Mouse (Mus musculus) stomach, postnatal 0 days (tissue): ENCODE measurements around the gene Olfr311. TPM values are rescaled to one million over a fixed set of nuclear protein-coding genes. Genes with fewer than 3 reads are reported as not detected.

Source experiments
- ATAC-seq: fragments of 200-750 bp; cut with Nextera tagmentation; 2 replicates; pipeline ENCODE4 v1.8.0; 2017; ENCODE audit not compliant: low FRiP score, low TSS enrichment
- DNase-seq: peaks from one replicate; pipeline ENCODE4 v3.0.0-alpha.2; 2016; ENCODE audit warnings: low spot score
- H3K27ac ChIP-seq: fragments of 300-500 bp; sonication (generic); replicated peaks from 2 replicates; pipeline ENCODE4 v1.5.1; 2014; ENCODE audit warnings: mild to moderate bottlenecking, control low read depth
- H3K27me3 ChIP-seq: fragments of 300-500 bp; sonication (generic); 2 replicates; pipeline ENCODE4 v1.6.1; 2014; ENCODE audit warnings: low read length; ENCODE audit not compliant: control insufficient read depth, insufficient read depth
- H3K36me3 ChIP-seq: fragments of 300-500 bp; sonication (generic); 2 replicates; pipeline ENCODE4 v1.6.1; 2014; ENCODE audit warnings: low read length, mixed read lengths; ENCODE audit not compliant: control insufficient read depth, insufficient read depth
- H3K4me1 ChIP-seq: fragments of 300-500 bp; sonication (generic); replicated peaks from 2 replicates; pipeline ENCODE4 v1.6.1; 2014; ENCODE audit warnings: antibody characterized with exemption; ENCODE audit not compliant: control insufficient read depth, insufficient read depth
- H3K4me2 ChIP-seq: fragments of 300-500 bp; sonication (generic); replicated peaks from 2 replicates; pipeline ENCODE4 v1.6.1; 2014; ENCODE audit warnings: low read depth, mild to moderate bottlenecking, control low read depth, moderate library complexity
- H3K4me3 ChIP-seq: fragments of 300-500 bp; sonication (generic); 2 replicates; pipeline ENCODE4 v1.5.1; 2014; ENCODE audit warnings: low read depth, low read length, control low read depth
- H3K9ac ChIP-seq: fragments of 300-500 bp; sonication (generic); 2 replicates; pipeline ENCODE4 v1.6.1; 2014; ENCODE audit warnings: mild to moderate bottlenecking, low read length, control low read depth, mixed read lengths
- H3K9me3 ChIP-seq: fragments of 300-500 bp; sonication (generic); 2 replicates; pipeline ENCODE4 v1.6.1; 2016; ENCODE audit warnings: low read length; ENCODE audit not compliant: control insufficient read depth
- CTCF ChIP-seq: IDR thresholded peaks from 2 replicates; pipeline ENCODE4 v1.5.1; 2016; ENCODE audit warnings: antibody characterized with exemption, low read depth, mild to moderate bottlenecking, moderate library complexity
- EP300 ChIP-seq: optimal IDR thresholded peaks from 2 replicates; pipeline ENCODE3; 2016; ENCODE audit warnings: antibody characterized with exemption
- WGBS: fragments of 180-500 bp; shearing (Covaris S2); extraction: QIAGEN DNeasy Blood & Tissue Kit; methylation state at CpG from one replicate; pipeline ENCODE4 v1.1.7; 2014; 5-methylcytosine and 5-hydroxymethylcytosine counted together
- polyA plus RNA-seq: library from polyadenylated mRNA; unstranded; fragments of >200 nt; fragmentation: Nextera tagmentation; extraction: Ambion mirVana; gene quantifications from 2 replicates; pipeline ENCODE4 v1.2.1, GENCODE M21; 2015

The Olfr311 gene
- polyA plus RNA-seq, 1 experiment from 2014 or later: not detected

DNA sequence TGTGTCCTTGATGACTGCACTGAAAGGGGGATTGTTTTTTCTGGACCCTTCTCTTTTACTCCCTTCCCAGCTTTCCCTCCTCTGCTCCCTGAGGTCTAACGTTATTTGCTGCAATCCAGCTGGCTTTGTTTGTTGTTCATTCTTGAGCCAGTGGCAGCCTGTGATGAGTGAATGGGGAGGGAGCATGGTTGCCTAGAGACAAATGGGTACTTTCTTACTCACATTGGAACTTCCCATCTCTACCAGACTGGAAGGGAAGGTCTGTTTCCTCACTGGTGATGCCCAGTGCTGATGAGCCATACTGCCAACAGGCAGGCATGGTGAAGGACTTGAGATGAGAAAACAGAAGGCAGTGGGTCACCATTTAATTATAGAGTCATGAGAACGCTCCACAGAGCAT is 10.7 kb downstream of the Olfr311 start:
- Histone ChIP-seq H3K9me3 (no peaks in the 10 kb centered on the region), H3K4me1 (no peaks in the 10 kb centered on the region), H3K4me2 (no peak overlapping the region), H3K27me3 (no peaks in the 10 kb centered on the region), H3K27ac (no peak overlapping the region), H3K9ac (no peak overlapping the region), H3K36me3 (peaks cover 6% of the 10 kb centered on the region; the same call in 1 of the 2 replicates), H3K4me3 (no peak overlapping the region)
- DNase-seq (no peak), ATAC-seq (no peak)
- TF ChIP-seq CTCF (no peak), EP300 (no peak)
- 67% methylated on average over 2 of the region's 2 CpGs for WGBS

DNA sequence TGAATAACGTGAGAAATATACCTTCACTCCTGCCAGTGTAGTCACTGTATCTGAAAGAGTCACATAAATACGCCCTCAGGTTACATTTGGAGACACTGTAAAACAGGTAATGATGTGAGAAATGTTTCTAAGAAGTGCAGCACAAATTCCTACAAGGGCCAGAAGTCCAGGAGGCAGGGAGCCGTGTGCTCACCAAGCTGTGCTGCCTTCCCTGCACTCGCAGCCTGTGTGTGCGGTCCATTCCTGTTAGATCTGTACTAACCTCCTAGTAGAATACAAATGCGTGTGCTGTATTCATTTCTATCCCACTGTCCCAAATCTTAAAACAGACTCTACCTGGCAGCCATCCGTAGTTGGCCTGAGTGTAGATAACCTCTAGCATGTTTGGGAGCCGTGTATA is 21.7 kb downstream of the Olfr311 start:
- DNase-seq: no peak
- WGBS: 97% methylated on average over 8 of the region's 8 CpGs
- Histone ChIP-seq H3K36me3 (peaks cover 23% of the 10 kb centered on the region), H3K4me1 (no peaks in the 10 kb centered on the region), H3K4me3 (no peak overlapping the region), H3K4me2 (no peak overlapping the region), H3K27me3 (no peaks in the 10 kb centered on the region), H3K9ac (no peak overlapping the region), H3K27ac (no peak overlapping the region), H3K9me3 (peaks cover 12% of the 10 kb centered on the region)
- no peak for ATAC-seq
- TF ChIP-seq EP300: no peak
- no peak for TF ChIP-seq CTCF

DNA sequence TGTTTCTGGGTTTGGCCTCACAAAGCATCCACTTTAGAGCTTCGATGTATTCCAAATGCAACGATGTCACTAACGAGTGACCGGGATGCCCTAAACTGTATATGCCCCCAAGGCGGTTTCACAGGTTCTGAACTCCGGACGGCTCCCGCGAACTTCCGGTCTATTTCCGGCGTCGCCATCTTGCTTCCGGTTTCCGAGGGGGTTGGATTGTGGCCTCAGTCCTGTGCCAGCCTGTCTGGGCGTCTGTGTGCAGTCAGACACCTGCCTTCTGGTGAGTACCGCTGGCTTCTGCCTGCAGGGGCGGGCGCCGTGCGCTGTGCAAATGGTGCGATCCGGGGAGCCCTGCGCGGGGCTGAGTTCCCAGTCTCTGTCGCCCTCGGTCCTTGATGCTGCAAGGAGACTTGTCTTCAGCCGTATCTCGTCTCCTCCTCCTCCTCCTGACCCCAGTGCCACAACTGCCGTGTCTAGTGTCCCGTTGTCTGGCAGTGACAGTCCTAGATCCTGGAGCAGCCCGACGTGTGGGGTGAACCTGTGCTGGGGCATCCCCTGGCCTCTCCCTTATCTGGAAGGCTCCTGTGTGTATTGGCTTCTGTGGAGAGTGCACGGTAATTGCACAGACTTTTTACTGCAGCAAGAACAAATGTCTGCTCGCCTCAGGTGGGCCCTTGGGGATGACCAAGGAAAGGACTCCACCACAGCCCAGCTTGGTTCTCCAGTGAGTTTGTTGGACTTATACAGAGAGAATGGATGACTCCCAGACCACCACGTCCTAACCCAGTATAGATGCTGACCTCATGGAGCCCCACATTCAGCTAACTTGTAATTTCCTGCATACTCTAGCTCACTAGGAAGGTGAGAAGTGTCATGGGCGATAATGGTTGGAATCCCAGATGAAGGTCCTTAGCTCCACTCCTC is 28.2 kb downstream of the Olfr311 start, which contains the start of gene 2810021J22Rik:
Gene 2810021J22Rik (plus strand): TSS at position 178 of the 915 bp plus-strand sequence.
- no peak for TF ChIP-seq EP300
- TF ChIP-seq CTCF: peak; percentile 38
- peak within 1 kb of the TSS; percentile 74 for H3K9ac ChIP-seq
- H3K9me3 ChIP-seq: no peaks in the 10 kb centered on the region
- H3K4me2 ChIP-seq: peak within 1 kb of the TSS; percentile 84
- ATAC-seq: peak; percentile 93
- H3K4me3 ChIP-seq: peak within 1 kb of the TSS; percentile 69
- H3K27me3 ChIP-seq: no peaks in the 10 kb centered on the region
- WGBS: 4% methylated on average over 37 of the region's 37 CpGs
- H3K27ac ChIP-seq: peak within 1 kb of the TSS; percentile 67
- 0 out of 2 replicates have a peak, but pooled peaks cover 2% of the 10 kb centered on the region for H3K4me1 ChIP-seq
- no peaks in the 10 kb centered on the region for H3K36me3 ChIP-seq
- peak; percentile 88 for DNase-seq

DNA sequence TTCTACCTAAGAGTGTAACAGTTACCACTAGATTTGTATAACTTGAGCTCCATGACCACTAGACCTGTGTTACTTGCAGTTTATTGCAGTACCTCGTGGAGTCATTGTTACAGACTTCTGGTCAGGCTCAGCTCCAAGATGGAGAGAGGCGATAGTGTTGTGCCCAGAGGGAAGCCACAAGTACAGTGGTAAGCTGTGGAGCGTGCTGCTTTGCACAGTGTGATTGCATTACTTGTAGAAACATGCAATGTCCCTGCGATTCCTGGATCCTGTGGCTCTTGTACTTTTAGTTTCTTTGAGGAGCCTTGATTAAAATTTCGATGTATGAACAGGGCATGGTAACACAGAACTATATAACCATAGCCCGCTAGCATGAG is 28.9 kb downstream of the Olfr311 start:
- no peak for TF ChIP-seq CTCF
- TF ChIP-seq EP300: no peak
- H3K27ac ChIP-seq: no peak overlapping the region
- H3K4me2 ChIP-seq: peak overlapping the region; percentile 84
- DNase-seq (no peak), ATAC-seq (no peak)
- 0 out of 2 replicates have a peak, but pooled peaks cover 2% of the 10 kb centered on the region for H3K4me1 ChIP-seq
- H3K9me3 ChIP-seq: no peaks in the 10 kb centered on the region
- H3K9ac ChIP-seq: no peak overlapping the region
- H3K4me3 ChIP-seq: peak overlapping the region; percentile 69
- 67% methylated on average over 6 of the region's 6 CpGs for WGBS
- no peaks in the 10 kb centered on the region for H3K27me3 ChIP-seq
- H3K36me3 ChIP-seq: no peaks in the 10 kb centered on the region

DNA sequence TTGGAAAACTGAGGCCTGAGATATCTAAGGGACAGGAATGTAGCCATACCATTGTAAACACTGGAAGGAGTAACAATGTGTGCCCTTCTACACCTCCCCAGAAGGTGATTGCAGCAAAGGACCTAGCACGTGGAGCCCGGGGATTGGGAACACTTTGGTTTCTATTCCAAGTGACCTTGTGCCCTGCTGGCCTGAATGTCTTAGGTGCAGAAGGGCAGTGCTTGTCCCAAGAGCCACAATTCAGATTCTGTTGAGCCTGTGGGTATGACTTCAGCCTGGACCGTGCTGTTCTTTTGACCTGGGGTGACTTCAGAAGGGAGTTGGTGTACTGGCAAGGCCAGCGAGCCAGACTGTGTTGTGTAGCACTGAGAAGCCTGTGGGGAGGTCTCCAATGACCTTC is 31.9 kb downstream of the Olfr311 start:
- H3K4me2 ChIP-seq: no peak overlapping the region
- H3K36me3 ChIP-seq: no peaks in the 10 kb centered on the region
- 83% methylated on average over 4 of the region's 4 CpGs for WGBS
- no peak overlapping the region for H3K4me3 ChIP-seq
- no peak overlapping the region for H3K9ac ChIP-seq
- ATAC-seq: no peak
- no peak for DNase-seq
- no peaks in the 10 kb centered on the region for H3K27me3 ChIP-seq
- H3K27ac ChIP-seq: no peak overlapping the region
- no peaks in the 10 kb centered on the region for H3K9me3 ChIP-seq
- 0 out of 2 replicates have a peak, but pooled peaks cover 2% of the 10 kb centered on the region for H3K4me1 ChIP-seq
- TF ChIP-seq CTCF (no peak), EP300 (no peak)

DNA sequence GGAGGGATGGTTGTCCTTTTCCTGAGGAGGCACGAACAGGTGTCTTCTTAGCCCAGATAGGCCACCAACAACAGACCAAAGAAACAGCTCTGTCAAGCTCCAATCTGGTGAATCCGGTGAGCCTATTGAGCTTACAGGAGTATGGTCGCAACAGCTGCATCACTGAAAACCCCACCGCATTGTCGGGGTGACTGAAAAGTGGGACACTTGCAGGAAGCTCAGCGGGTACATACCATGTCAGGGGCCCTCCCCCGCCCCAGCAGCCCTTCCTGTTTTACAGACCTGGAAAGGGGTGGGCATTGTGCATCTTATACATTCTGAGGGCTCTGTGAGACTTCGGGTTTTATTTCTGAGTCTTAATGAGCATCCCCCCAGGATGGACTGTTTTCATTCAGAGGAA is 44.7 kb downstream of the Olfr311 start:
- no peak overlapping the region for H3K4me2 ChIP-seq
- H3K9me3 ChIP-seq: no peaks in the 10 kb centered on the region
- peaks cover 10% of the 10 kb centered on the region; the same call in 1 of the 2 replicates for H3K36me3 ChIP-seq
- no peak overlapping the region for H3K9ac ChIP-seq
- H3K27me3 ChIP-seq: no peaks in the 10 kb centered on the region
- TF ChIP-seq EP300 (no peak), CTCF (no peak)
- H3K4me3 ChIP-seq: no peak overlapping the region
- ATAC-seq (no peak), DNase-seq (no peak)
- H3K27ac ChIP-seq: no peak overlapping the region
- H3K4me1 ChIP-seq: no peaks in the 10 kb centered on the region
- 91% methylated on average over 8 of the region's 8 CpGs for WGBS
